Mouse (Mus musculus) liver, adult 2 months (tissue): ENCODE measurements around the gene Mosmo. TPM values are rescaled to one million over a fixed set of nuclear protein-coding genes. Genes with fewer than 3 reads are reported as not detected.

Experiments used
- DNase-seq: peaks from one replicate; pipeline ENCODE4 v3.0.0-alpha.2; 2011; ENCODE audit warnings: low read depth, low spot score; ENCODE audit errors: extremely low read depth
- H3K27ac ChIP-seq: fragments of 200-500 bp; replicated peaks from 2 replicates; pipeline ENCODE4 v1.5.1; 2012; ENCODE audit warnings: low read depth, mild to moderate bottlenecking, control low read depth, inconsistent platforms, low read length; ENCODE audit not compliant: insufficient read depth
- H3K27me3 ChIP-seq: fragments of 200-500 bp; 2 replicates; pipeline ENCODE4 v1.6.1; 2012; ENCODE audit warnings: mild to moderate bottlenecking, moderate library complexity, low read length, inconsistent platforms; ENCODE audit not compliant: control insufficient read depth, insufficient read depth
- H3K36me3 ChIP-seq: fragments of 200-500 bp; 2 replicates; pipeline ENCODE4 v1.6.1; 2012; ENCODE audit warnings: low read length, inconsistent platforms; ENCODE audit not compliant: control insufficient read depth, insufficient read depth
- H3K4me1 ChIP-seq: fragments of 200-500 bp; 2 replicates; pipeline ENCODE4 v1.6.1; 2011; ENCODE audit warnings: low read length; ENCODE audit not compliant: control insufficient read depth, insufficient read depth
- H3K4me3 ChIP-seq: fragments of 200-500 bp; 2 replicates; pipeline ENCODE4 v1.5.1; 2011; ENCODE audit warnings: low read depth, mild to moderate bottlenecking, control low read depth, low read length, moderate library complexity; ENCODE audit not compliant: insufficient read depth
- H3K79me2 ChIP-seq: fragments of 200-500 bp; 2 replicates; pipeline ENCODE4 v1.6.1; 2012; ENCODE audit warnings: inconsistent platforms, mild to moderate bottlenecking, low read length, moderate library complexity; ENCODE audit not compliant: control insufficient read depth, insufficient read depth
- H3K9ac ChIP-seq: fragments of 200-500 bp; 2 replicates; pipeline ENCODE4 v1.6.1; 2012; ENCODE audit warnings: low read depth, mild to moderate bottlenecking, control low read depth, inconsistent platforms, low read length
- CTCF ChIP-seq: fragments of 200-500 bp; IDR thresholded peaks from 2 replicates; pipeline ENCODE4 v1.5.1; 2011; ENCODE audit warnings: low read depth, low read length, control low read depth
- POLR2A ChIP-seq: fragments of 200-500 bp; IDR thresholded peaks from 2 replicates; pipeline ENCODE4 v1.6.1; 2011; ENCODE audit warnings: low read length, control low read depth; ENCODE audit not compliant: insufficient read depth; ENCODE audit errors: extremely low read depth
- WGBS: fragments of 180-500 bp; shearing (Covaris S2); methylation state at CpG from one replicate; pipeline ENCODE4 v1.1.7; 2018; 5-methylcytosine and 5-hydroxymethylcytosine counted together
- polyA plus RNA-seq: library from polyadenylated mRNA; depleted of rRNA; stranded (reverse); fragments of >200 nt; gene quantifications from 2 replicates; pipeline ENCODE4 v1.2.3, GENCODE M21; 2012
- total RNA-seq: library from RNA; depleted of rRNA; stranded (reverse); fragments of >200 nt; gene quantifications from 2 replicates; pipeline ENCODE4 v1.2.3, GENCODE M21; 2014

Mosmo gene
- total and polyA plus RNA-seq, 2 experiments, result 9.7 to 16.2 TPM

DNA sequence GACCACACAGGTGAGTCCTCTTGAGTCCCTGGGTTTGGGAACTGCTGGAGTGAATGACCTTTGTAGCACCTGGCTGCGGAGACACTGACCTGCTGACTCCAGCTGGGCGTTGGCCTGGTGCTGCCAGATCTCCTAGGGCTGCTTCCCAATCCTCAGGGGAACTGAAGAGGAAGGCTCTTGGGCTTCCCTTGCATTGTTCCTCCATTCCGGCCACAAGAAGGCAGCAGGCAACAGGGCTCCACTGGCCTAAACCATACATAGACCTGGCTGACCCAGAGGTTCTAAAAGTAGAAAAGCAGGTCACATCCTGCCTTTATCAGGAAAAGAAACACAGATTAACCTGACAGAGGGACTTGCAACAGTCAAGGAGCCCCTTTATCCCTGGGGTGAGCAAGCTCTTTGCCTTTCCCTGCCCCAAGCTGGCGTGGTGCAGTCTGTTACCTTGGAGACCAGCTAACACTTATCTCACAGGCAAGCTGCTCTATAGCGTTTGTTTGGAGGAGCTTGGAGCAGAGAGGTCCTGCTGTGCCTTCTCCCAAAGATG lies 62.2 kb downstream of the Mosmo start:
- no peak overlapping the region for H3K4me3 ChIP-seq
- 37% methylated on average over 5 of the region's 5 CpGs for WGBS
- TF ChIP-seq POLR2A (no peak), CTCF (peak; percentile 26)

GRCm38 (mm10) chr7:120743366-120744351 lies 66.2 kb downstream of the Mosmo start:
- Histone ChIP-seq H3K36me3 (no peaks in the 10 kb centered on the region), H3K27me3 (0 out of 2 replicates have a peak, but pooled peaks cover 2% of the 10 kb centered on the region), H3K27ac (no peak overlapping the region), H3K4me1 (peaks cover 2% of the 10 kb centered on the region; the same call in 1 of the 2 replicates), H3K4me3 (no peak overlapping the region), H3K79me2 (no peaks in the 10 kb centered on the region), H3K9ac (no peak overlapping the region)
- 75% methylated on average over 14 of the region's 14 CpGs for WGBS
- DNase-seq, result no peak
- no peak for TF ChIP-seq CTCF
- TF ChIP-seq POLR2A, result no peak

More for the DNA sequence above, 62.2 kb downstream of the Mosmo start:
- H3K27me3 ChIP-seq, result no peaks in the 10 kb centered on the region
- no peaks in the 10 kb centered on the region for H3K36me3 ChIP-seq
- no peaks in the 10 kb centered on the region for H3K4me1 ChIP-seq
- no peak overlapping the region for H3K27ac ChIP-seq
- H3K9ac ChIP-seq, result no peak overlapping the region
- H3K79me2 ChIP-seq, result no peaks in the 10 kb centered on the region
- DNase-seq, result no peak

DNA sequence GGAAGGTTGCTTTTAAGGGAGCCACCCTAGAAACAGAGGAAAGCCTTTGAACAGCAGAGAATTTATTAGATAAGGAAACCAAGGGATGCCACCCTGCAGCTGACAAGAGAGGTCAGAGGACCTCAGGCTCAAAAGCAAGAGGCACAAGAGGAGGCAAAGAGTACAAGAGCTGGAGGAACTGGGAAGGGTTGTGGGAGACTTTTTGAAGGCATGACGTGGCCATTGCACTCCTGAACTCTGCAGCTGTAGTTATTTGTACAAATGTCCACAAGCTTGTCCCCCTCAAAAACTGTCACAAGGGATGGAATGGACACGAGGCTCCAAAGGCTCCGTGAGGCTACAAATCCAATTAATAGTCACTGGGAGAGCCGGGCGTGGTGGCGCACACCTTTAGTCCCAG lies 67.2 kb downstream of the Mosmo start:
- H3K27ac ChIP-seq, result no peak overlapping the region
- no peak for DNase-seq
- 0 out of 2 replicates have a peak, but pooled peaks cover 2% of the 10 kb centered on the region for H3K27me3 ChIP-seq
- no peak overlapping the region for H3K4me3 ChIP-seq
- no peak overlapping the region for H3K9ac ChIP-seq
- no peaks in the 10 kb centered on the region for H3K36me3 ChIP-seq
- WGBS, result 85% methylated on average over 6 of the region's 6 CpGs
- no peak for TF ChIP-seq CTCF
- TF ChIP-seq POLR2A, result no peak
- H3K4me1 ChIP-seq, result peaks cover 2% of the 10 kb centered on the region; the same call in 1 of the 2 replicates
- H3K79me2 ChIP-seq, result no peaks in the 10 kb centered on the region

DNA sequence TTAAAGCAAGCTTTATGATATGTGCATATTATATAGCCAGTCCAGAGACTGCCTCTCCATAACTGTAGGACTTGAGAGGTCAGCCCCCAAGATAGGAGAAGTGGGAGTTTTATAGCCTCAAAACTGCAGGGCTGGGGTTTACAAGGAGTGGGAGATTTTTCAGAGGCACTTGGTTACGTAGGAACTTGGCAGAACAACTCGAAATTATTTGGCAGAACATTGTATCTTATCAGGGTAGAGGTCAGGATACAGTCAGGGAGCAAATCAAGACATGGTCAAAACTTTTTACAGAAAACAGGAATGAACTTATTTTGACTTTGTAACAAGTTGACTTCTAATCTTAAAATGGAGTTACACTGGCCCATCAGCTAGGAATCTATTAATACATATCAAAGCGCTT lies 68.6 kb downstream of the Mosmo start:
- no peak overlapping the region for H3K4me3 ChIP-seq
- 45% methylated on average over 3 of the region's 3 CpGs for WGBS
- 0 out of 2 replicates have a peak, but pooled peaks cover 2% of the 10 kb centered on the region for H3K27me3 ChIP-seq
- DNase-seq, result peak; percentile 49
- no peak overlapping the region for H3K9ac ChIP-seq
- TF ChIP-seq POLR2A (no peak), CTCF (no peak)
- H3K27ac ChIP-seq, result no peak overlapping the region
- no peaks in the 10 kb centered on the region for H3K79me2 ChIP-seq
- peaks cover 2% of the 10 kb centered on the region; the same call in 1 of the 2 replicates for H3K4me1 ChIP-seq
- no peaks in the 10 kb centered on the region for H3K36me3 ChIP-seq

GRCm38 (mm10) chr7:120746821-120747220 lies 69.4 kb downstream of the Mosmo start:
- Histone ChIP-seq H3K79me2 (no peaks in the 10 kb centered on the region), H3K27ac (peak overlapping the region; percentile 40), H3K4me1 (peaks cover 2% of the 10 kb centered on the region; the same call in 1 of the 2 replicates), H3K36me3 (no peaks in the 10 kb centered on the region), H3K9ac (no peak overlapping the region), H3K27me3 (0 out of 2 replicates have a peak, but pooled peaks cover 2% of the 10 kb centered on the region), H3K4me3 (no peak overlapping the region)
- no peak for DNase-seq
- TF ChIP-seq POLR2A (no peak), CTCF (no peak)
- WGBS, result 84% methylated on average over 5 of the region's 5 CpGs
